Mouse (Mus musculus) lung, adult 18-20 months (tissue): ENCODE measurements at regions not wholly inside any gene's neighbourhood (a gene's known extent, or its start where the extent isn't known, plus 50 kb on each side); places are given as distances from the start of the nearest gene placed in this dataset.

Experiments
- DNase-seq, 2 experiments: peaks; one replicate each; pipeline ENCODE4 v3.0.0; 2022; ENCODE audit warnings: mixed read lengths in 2 of 2

DNA sequence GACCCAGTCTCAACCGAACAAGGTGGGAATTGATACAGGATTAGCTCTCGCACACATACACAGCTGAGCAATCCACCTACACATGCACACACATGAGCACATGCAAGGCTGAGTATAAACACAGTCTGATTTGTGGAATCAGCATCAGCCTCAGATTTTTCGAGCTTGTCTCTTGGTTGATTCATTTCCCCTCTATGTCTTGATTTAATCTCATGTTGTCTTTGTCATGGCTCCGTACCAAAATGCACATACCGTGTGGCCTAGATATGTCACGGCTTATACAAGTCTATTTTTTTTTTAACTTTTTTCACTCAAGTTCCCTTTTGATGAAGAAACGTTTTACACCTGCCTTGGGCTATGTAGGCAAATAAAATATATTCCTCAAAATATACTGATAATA, 88.6 kb upstream of the Mycn start:
- no peak for DNase-seq

DNA sequence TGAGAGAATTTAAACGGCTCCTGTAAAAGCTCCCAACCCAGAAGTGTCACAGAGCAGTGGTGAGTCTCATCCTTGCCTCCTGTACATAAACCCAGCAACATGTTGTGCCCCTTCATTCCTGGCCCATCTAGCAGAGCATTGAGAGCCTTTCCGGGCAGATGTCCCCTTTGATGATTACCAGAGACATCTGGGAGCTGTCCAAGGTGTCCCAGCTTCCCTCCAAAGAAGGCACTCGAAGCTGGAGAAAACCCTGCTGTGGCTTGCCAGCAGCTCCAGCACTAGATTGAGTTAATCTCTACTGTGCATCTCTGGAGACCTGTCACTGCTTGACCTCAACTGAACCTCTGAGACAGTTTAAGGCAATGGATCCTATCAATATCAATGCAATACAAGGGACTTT, 86.4 kb upstream of the Mycn start:
- no peak for DNase-seq

DNA sequence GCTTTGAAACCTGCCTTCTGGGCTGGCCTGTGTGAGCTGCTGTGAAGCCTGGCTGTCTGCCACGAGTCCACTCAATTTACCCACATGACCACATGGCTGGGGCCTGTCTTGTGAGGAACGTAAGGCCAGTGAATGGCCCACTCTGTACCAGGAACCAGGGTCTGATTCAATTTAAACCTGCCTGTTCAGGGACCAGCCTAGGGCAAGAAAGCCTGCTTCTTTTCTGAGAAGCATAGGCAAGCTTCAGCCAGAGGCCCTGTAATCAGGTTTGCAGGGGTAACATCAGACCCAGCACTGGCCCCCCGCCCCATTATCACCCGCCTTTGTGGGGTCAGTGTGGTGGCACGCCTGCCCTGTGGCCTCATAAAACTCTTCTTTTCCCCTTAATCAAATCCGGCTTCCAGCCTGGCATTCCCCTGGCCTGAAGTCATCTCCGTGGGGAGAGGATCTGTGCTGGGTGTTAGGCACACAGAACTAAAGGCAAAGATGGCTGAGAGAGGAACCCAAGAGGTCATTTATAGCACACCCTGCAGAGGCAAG, 84.4 kb upstream of the Mycn start:
- DNase-seq: peak; percentile 7 to 36

DNA sequence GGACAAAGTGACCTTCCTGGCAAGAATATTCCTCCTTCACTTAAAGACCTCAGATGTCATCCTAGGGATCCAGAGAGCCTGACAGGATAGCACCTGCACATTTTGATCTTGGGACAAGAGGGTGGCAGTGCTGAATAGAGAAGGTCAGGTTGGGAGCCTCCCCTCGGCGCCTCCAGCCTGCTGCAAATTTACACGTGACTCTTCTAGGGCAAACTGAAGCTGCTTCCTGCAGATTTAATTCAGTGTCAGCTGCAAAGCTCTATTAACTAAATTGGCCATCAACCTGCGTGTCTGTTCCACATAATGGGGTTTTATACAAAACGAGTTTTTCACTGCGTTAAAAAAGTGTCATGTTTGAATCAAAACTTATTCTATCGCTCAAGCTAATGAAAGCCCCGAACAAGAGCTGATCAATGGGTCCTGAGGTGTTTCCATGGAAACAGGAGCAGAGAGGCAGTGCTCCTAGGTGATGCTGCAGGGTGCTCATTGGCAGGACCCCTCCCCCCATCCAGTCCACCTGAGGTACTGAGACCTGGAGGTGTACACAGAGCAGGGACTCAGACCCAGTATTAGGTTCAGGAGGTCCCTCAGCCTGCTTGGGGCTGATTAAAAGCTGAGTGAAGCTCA, 82.6 kb upstream of the Mycn start:
- no peak for DNase-seq

DNA sequence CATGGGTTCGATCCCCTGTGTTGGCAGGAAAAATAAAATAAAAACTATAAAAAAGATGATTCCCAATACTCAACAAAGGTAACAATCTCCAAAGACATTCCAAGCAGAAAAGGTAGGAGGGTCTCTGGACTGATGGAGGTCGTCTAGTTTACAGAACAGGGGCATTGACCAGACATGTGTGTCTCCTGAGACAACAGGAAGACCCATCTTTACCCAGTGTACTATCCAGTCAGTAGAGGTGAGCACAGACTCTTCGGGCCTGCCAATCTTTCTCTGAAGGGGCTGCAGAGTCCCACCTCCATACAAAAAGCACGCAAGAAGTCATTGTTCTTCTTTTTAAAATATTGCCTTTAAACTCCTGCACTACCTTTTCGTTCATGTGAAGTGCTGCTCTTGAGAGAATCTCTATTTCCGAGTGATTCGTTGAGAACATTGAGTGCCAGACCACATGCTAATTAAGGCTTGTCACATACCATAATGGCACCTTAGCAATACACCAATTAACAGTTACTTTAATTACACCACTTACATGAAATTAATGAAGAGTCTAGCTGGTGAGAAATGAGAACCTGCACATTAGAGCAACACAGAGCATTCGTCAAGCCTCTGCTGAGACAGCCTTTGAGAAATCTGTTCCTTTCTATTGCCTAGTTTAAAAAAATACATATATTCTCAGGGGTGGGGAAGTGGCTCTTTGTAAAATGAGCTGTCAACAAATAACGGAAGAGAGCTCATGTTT, 69.5 kb upstream of the Mycn start:
- no peak for DNase-seq

DNA sequence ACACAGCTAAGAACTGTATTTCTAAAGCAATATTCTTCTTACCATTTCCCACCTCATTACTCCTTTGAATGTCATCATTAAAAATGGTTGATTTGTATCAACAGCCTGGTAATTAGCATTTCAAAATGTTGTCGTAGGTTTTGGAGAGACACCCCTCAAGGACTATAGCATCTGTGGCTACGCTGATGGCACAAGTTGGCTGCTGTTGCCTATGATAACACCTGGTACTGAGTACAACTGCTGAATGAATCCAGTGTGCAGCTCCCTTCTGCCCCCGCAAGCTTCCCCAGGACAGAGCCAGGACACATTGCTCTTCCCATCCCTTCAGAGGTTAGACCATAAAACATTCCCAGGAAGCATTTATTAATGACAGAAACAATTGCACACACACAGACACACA, 68.7 kb upstream of the Mycn start:
- DNase-seq: no peak

DNA sequence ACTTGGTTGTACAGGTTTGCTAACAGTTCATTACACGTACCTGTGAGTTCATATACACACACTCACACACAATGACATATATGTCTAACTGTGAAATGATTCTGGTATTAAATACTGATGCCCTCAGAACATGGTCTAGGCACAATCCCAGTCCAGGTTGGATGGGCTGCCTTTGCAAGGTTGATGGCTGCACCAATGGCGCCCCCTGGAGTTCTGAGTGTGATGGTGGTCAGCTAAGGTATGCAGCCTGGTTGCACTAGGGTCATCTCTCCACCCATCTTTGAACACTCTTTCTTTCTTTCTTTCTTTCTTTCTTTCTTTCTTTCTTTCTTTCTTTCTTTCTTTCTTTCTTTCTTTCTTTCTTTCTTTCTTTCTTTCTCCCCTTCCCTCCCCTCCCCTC, 67.8 kb upstream of the Mycn start:
- no peak for DNase-seq

DNA sequence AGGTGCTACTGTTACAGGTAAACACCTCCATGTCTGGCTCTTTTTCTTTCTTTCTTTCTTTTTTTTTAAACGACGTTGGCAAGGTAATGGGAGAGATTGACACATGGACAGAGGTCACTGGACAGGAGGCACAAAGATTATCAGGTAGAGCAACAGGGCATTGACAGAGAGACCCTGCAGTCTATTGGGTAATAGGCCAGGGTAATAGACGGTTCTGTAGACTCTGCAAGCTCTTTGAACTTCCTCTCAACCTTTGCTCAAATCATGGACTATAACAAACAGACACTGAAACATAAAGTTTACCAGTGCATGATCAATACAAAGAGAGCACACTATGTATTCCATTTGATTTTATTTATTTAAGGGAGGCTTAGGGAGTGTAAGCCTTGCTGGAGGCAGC, 61.0 kb upstream of the Mycn start:
- no peak for DNase-seq

DNA sequence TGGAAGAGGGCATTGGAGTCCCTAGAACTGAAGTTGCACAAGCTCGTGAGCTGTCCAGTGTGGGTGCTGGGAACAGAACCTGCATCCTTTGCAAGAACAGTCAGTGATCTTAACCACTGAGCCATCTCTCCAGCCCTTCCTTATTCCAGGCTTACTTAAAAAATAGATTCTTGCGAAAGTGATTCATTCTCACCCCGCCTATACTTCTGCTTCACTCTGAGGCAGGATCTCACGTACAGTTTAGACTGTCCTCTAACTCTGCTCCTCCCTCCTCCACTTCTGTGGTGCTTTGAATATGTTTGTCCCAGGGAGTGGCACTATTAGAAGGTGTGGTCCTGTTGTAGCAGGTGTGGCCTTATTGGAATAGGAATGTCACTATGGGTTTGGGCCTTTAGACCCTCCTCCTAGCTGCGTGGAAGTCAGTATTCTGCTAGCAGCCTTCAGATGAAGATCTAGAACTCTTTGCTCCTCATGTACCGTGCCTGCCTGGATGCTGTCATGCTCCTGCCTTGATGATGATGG, 60.4 kb upstream of the Mycn start:
- DNase-seq: no peak

DNA sequence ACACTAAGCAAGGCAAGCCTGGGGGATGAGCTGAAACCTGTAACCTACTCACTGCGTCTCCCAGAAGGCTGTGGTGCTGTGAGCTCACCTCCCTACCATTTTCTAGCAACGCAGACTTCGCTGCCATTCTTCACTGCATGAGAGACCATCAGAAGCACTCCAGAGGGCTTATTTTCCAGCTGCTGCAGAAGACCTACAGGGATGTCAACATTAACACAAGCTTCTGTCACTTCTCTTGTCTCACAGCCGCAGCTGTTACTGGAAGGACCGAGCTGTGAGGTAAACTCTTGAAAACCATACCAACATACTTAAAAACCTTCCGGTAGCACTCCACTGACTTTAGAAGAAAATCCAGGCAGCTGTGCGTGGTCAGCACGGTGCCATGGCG, 54.3 kb upstream of the Mycn start:
- no peak for DNase-seq

DNA sequence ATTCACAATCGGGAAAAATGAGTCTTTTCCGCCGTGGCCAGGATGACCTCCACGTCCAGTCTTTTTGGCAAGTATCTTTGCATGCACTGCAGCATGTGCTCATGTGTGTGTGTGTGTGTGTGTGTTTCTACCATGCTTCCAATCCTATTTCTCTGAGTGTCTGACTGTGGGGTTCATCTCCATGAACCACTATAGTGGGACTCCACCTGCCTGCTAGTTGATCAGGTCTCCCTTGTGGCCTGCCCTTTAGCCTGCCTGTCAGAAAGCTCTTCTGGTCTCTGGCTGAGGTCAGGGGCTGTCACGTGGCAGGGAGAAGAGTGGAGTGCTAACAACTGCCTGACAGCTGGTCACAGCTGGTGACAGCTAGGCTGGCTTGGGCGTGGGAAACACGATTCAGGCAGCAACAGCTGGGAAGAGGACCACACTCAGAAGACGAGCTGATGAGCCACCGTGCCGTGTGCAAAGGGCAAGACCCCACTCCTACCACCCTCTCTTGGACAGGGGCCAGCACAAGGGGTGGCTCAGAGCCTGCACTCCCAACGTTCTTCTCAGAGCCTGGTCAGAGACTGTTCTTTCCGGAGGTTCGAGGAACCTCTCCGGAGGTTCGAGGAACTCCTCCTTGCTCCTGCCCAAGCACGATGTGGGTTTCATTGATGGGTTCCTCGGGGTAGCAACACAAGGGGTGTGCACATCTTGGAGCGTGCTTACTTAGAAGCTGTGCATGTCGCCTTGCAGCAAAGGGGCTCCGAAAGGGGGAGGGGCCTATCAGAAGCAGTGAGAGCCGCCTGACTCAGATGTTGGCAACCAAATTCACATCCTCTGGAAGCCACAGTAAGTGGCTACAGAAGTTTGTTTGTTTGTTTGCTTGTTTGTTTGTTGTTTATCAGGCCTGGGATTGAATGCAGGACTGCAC, 53.6 kb upstream of the Mycn start:
- DNase-seq: peak; percentile 44 to 59

DNA sequence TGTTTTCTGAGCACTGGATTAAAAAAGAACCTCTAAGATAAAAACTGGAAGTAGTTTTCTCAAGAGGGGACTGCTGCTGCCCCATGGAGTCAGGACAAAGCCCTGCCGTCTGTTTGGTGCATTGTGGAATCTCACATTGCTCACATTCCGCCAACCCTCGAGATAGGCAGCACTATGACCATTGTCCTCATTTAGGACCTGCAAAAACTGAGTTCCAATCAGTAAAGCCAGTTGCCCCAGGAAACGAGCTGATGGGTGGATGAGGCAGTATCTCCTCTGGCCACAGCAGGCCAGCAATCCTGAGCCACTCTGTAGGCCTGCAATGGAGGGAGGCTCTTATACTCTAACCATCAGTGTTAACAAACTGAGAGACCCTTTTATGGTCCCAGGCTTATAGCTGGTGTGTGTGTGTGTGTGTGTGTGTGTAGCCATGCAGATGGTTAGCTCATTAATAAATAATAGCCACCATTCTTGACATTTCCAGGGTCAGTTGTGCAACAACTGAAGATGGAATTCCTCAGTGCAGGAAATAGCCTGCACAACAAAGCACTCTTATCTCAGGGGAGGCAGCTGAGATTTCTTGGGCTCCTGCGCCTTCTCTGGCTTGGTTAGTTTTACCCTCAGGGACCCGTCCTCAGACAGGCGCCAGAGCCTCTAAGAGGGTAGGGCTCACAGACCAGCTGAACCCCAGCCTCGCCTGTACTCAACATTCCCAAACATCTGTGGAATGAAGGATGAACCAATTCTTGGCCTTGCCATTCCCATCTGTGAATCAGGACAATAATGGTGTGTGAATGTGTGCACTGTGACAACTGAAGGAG, 52.4 kb upstream of the Mycn start:
- no peak for DNase-seq
